Comparison of ENCODE assay signal across 10 mouse cellular contexts in the genomic region with DNA sequence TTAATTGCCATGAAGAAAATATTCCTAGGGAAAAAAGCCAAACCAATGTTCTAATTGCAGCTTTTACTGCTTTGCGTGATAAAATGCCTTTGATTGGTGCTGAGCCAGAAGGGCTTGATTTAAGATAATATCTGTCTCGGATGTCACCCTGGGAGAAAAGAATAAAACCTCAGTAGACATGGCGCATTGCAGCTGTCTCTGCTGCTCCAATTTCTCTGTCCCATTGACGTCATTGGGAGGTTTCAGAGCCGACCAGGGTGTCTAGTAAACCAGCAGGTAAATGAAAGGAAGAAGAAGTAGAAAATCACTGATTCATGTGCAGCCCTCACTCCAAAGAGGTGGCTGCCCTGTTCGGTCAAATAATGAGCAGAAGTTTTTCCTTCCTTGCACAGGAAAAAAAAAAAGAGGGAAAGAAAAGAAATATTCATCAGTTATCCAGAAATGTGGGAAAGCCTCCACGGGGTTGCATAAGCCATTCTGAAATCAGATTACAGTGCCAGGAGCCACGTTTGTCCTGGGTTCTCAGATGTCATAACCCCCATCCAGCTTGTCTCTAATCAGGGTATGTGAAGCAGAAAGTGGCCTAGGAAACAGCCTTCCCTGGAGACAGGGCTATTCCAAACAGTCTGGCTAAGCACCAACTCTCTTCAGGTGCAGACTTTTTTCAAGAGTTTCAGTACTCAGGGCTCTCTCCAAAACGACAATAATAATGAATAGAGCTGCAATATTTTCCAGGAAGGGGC.
DNase-seq lines count a peak whose midpoint lies in the region; ATAC-seq lines count a peak whose summit lies in the region.
"Had no signal": no experiment of that assay in that cellular context is flagged by ENCODE, and none has a peak within 500 bp of the region (broad histone marks: within the 10 kb centered on the region; RNA-seq: fewer than 3 reads in every experiment).

No protein-coding gene starts in this region.

- no peak overlapping the region for H3K4me3 ChIP-seq in neural tube, embryonic 14.5 days (ENCODE audit: low read depth, low read length)
- H3K4me3 ChIP-seq: heart, embryonic 10.5 days; stomach, embryonic 15.5 days had no signal

- no peaks in the 10 kb centered on the region for H3K9me3 ChIP-seq in neural tube, embryonic 14.5 days (ENCODE audit: control insufficient read depth, low read length)
- H3K9me3 ChIP-seq: heart, embryonic 10.5 days; stomach, embryonic 15.5 days had no signal

- H3K27ac ChIP-seq in neural tube, embryonic 14.5 days (ENCODE audit: low read depth, low read length) = 0 out of 2 replicates have a peak overlapping the region, but pooled peaks have one; percentile 29
- H3K27ac ChIP-seq: heart, embryonic 10.5 days; stomach, embryonic 15.5 days had no signal

- 24% methylated on average over 9 of the region's 9 CpGs for WGBS in neural tube, embryonic 14.5 days

- H3K27me3 ChIP-seq in neural tube, embryonic 14.5 days (ENCODE audit: control insufficient read depth, insufficient read depth, low read length) = no peaks in the 10 kb centered on the region
- H3K27me3 ChIP-seq: stomach, embryonic 15.5 days had no signal

- DNase-seq in frontal cortex, adult 2 months (ENCODE audit: extremely low spot score in 1 of 2, low spot score in 1 of 2) = no peak
- peak; percentile 3 to 27 for DNase-seq in lung, adult 18-20 months
- no peak for DNase-seq in lung, postnatal 10 days
- peak; percentile 20 to 44 for DNase-seq in cerebellum, postnatal 36 days
- DNase-seq in thymus, postnatal 14 days = no peak

- peak; percentile 62 for ATAC-seq in frontal cortex, adult (ENCODE audit: low TSS enrichment)
- peak; percentile 54; the same call in 1 of the 2 replicates for ATAC-seq in neural tube, embryonic 14.5 days (ENCODE audit: low read depth)
- ATAC-seq in activated CD4-positive, CD25-positive, alpha-beta regulatory T cell, adult 4 months = no peak

- H3K4me1 ChIP-seq in neural tube, embryonic 14.5 days (ENCODE audit: control insufficient read depth, insufficient read depth, low read length) = peaks cover 7% of the 10 kb centered on the region; the same call in 1 of the 2 replicates

- no peak overlapping the region for H3K9ac ChIP-seq in neural tube, embryonic 14.5 days (replicated peaks; ENCODE audit: low read depth, low read length)
- H3K9ac ChIP-seq: stomach, embryonic 15.5 days had no signal

- no peaks in the 10 kb centered on the region for H3K36me3 ChIP-seq in neural tube, embryonic 14.5 days (ENCODE audit: control insufficient read depth, insufficient read depth, low read length)
- H3K36me3 ChIP-seq: heart, embryonic 10.5 days; stomach, embryonic 15.5 days had no signal

- H3K4me2 ChIP-seq in neural tube, embryonic 14.5 days (ENCODE audit: low read depth, low read length) = no peak overlapping the region
- H3K4me2 ChIP-seq: stomach, embryonic 15.5 days had no signal

Comparison
In these comparisons a context has a peak if more than half of its experiments do, and no peak if none do; other contexts are left out.
1. DNase-seq: peak in lung, adult 18-20 months (2 of 2) and cerebellum, postnatal 36 days (2 of 2); none in frontal cortex, adult 2 months (0 of 2), lung, postnatal 10 days (single experiment) and thymus, postnatal 14 days (single experiment).